In genomic region chr10:43631639-43632354, GRCm38 (mm10) we compare ENCODE assay signal across 26 mouse cellular contexts. TPM values are rescaled to one million over a fixed set of nuclear protein-coding genes. Genes with fewer than 3 reads are reported as not detected.
DNase-seq lines count a peak whose midpoint lies in the region; ATAC-seq and TF ChIP-seq lines count a peak whose summit lies in the region.
"Had no signal": no experiment of that assay in that cellular context is flagged by ENCODE, and none has a peak within 500 bp of the region (broad histone marks: within the 10 kb centered on the region; RNA-seq: fewer than 3 reads in every experiment).

No protein-coding gene starts in this region.

- DNase-seq in forebrain, embryonic 11.5 days (ENCODE audit: low spot score) = no peak
- DNase-seq in layer of hippocampus, adult 2 months (ENCODE audit: low spot score in 2 of 2) = no peak
- DNase-seq in layer of hippocampus, postnatal 10 days (ENCODE audit: low spot score in 2 of 2) = no peak
- no peak for DNase-seq in midbrain, postnatal 0 days (ENCODE audit: low spot score)
- DNase-seq in thymus, postnatal 36 days = no peak
- DNase-seq: adrenal gland, postnatal 25 days; cerebellum, adult 2 months; cerebellum, postnatal 36 days; gastrocnemius, postnatal 10 days; kidney, adult 18-20 months; kidney, postnatal 4 days; lung, adult 18-20 months; lung, postnatal 4 days; thymus, adult 2 months; thymus, postnatal 4 days had no signal

- H3K36me3 ChIP-seq in forebrain, embryonic 15.5 days = no peaks in the 10 kb centered on the region
- no peaks in the 10 kb centered on the region for H3K36me3 ChIP-seq in forebrain, embryonic 11.5 days (ENCODE audit: control insufficient read depth, insufficient read depth, low read length)
- peaks cover 13% of the 10 kb centered on the region for H3K36me3 ChIP-seq in liver, embryonic 15.5 days (replicated peaks)
- H3K36me3 ChIP-seq in midbrain, postnatal 0 days (ENCODE audit: insufficient read depth, low read length) = no peaks in the 10 kb centered on the region
- H3K36me3 ChIP-seq: limb, embryonic 12.5 days; midbrain, embryonic 12.5 days; neural tube, embryonic 13.5 days had no signal

- peak; percentile 69 for ATAC-seq in forebrain, embryonic 15.5 days (replicated peaks)
- no peak for ATAC-seq in forebrain, embryonic 11.5 days (replicated peaks; ENCODE audit: low FRiP score)
- 0 out of 2 replicates have a peak, but pooled peaks have one; percentile 23 for ATAC-seq in erythroid progenitor cell, adult 5-6 weeks (replicated peaks; ENCODE audit: low FRiP score, poor library complexity, severe bottlenecking)
- no peak for ATAC-seq in liver, embryonic 15.5 days (ENCODE audit: insufficient read depth)
- no peak for ATAC-seq in midbrain, postnatal 0 days (ENCODE audit: low FRiP score)
- ATAC-seq: lung, postnatal 0 days had no signal

- TF ChIP-seq CTCF in layer of hippocampus, adult 2 months (conservative IDR thresholded peaks at IDR 0.05) = no peak
- TF ChIP-seq CTCF in midbrain, postnatal 0 days (IDR thresholded peaks at IDR 0.05) = no peak

- peaks cover 12% of the 10 kb centered on the region; the same call in 1 of the 2 replicates for H3K4me1 ChIP-seq in forebrain, embryonic 15.5 days
- H3K4me1 ChIP-seq in forebrain, embryonic 11.5 days (replicated peaks; ENCODE audit: control insufficient read depth, insufficient read depth, low read length) = no peaks in the 10 kb centered on the region
- peaks cover 72% of the 10 kb centered on the region for H3K4me1 ChIP-seq in liver, embryonic 15.5 days (replicated peaks)
- H3K4me1 ChIP-seq in midbrain, postnatal 0 days (ENCODE audit: insufficient read depth, low read length) = no peaks in the 10 kb centered on the region
- H3K4me1 ChIP-seq: midbrain, embryonic 12.5 days had no signal

- H3K9me3 ChIP-seq in forebrain, embryonic 15.5 days = no peaks in the 10 kb centered on the region
- no peaks in the 10 kb centered on the region for H3K9me3 ChIP-seq in forebrain, embryonic 11.5 days (ENCODE audit: control insufficient read depth, low read length)
- no peaks in the 10 kb centered on the region; the same call in 1 of the 2 replicates for H3K9me3 ChIP-seq in liver, embryonic 15.5 days (replicated peaks)
- H3K9me3 ChIP-seq in midbrain, postnatal 0 days (ENCODE audit: low read length) = no peaks in the 10 kb centered on the region
- H3K9me3 ChIP-seq: midbrain, embryonic 12.5 days; neural tube, embryonic 13.5 days had no signal

- no peak overlapping the region for H3K9ac ChIP-seq in forebrain, embryonic 15.5 days (replicated peaks)
- H3K9ac ChIP-seq in forebrain, embryonic 11.5 days (ENCODE audit: low read length) = no peak overlapping the region
- H3K9ac ChIP-seq in liver, embryonic 15.5 days = peak overlapping the region; percentile 10; the same call in 1 of the 2 replicates
- no peak overlapping the region for H3K9ac ChIP-seq in midbrain, postnatal 0 days (replicated peaks; ENCODE audit: low read length, poor library complexity, severe bottlenecking)
- H3K9ac ChIP-seq: hindbrain, embryonic 14.5 days; limb, embryonic 12.5 days; midbrain, embryonic 12.5 days; neural tube, embryonic 13.5 days had no signal

- no peak overlapping the region for H3K4me3 ChIP-seq in forebrain, embryonic 15.5 days
- no peak overlapping the region for H3K4me3 ChIP-seq in forebrain, embryonic 11.5 days (ENCODE audit: low read depth, low read length)
- no peak overlapping the region for H3K4me3 ChIP-seq in layer of hippocampus, adult 2 months
- no peak overlapping the region for H3K4me3 ChIP-seq in liver, embryonic 15.5 days (replicated peaks)
- no peak overlapping the region for H3K4me3 ChIP-seq in midbrain, postnatal 0 days (ENCODE audit: low read depth, low read length)
- H3K4me3 ChIP-seq: limb, embryonic 12.5 days; megakaryocyte, embryonic 14.5 days; midbrain, embryonic 12.5 days; neural tube, embryonic 13.5 days had no signal

- WGBS in forebrain, embryonic 15.5 days = 39% methylated on average over 2 of the region's 2 CpGs
- 75% methylated on average over 2 of the region's 2 CpGs for WGBS in forebrain, embryonic 11.5 days
- WGBS in liver, embryonic 15.5 days (ENCODE audit: insufficient replicate concordance) = 69% methylated on average over 2 of the region's 2 CpGs
- WGBS in midbrain, postnatal 0 days = 55% methylated on average over 2 of the region's 2 CpGs

- H3K4me2 ChIP-seq in forebrain, embryonic 15.5 days (replicated peaks) = no peak overlapping the region
- no peak overlapping the region for H3K4me2 ChIP-seq in forebrain, embryonic 11.5 days (ENCODE audit: low read depth, low read length, severe bottlenecking)
- peak overlapping the region; percentile 51; the same call in 1 of the 2 replicates for H3K4me2 ChIP-seq in liver, embryonic 15.5 days
- no peak overlapping the region for H3K4me2 ChIP-seq in midbrain, postnatal 0 days (ENCODE audit: low read depth, low read length, poor library complexity, severe bottlenecking)
- H3K4me2 ChIP-seq: heart, embryonic 11.5 days; hindbrain, embryonic 14.5 days; limb, embryonic 12.5 days; midbrain, embryonic 12.5 days; neural tube, embryonic 13.5 days had no signal

- H3K27ac ChIP-seq in forebrain, embryonic 15.5 days (replicated peaks) = peak overlapping the region; percentile 79
- H3K27ac ChIP-seq in forebrain, embryonic 11.5 days (ENCODE audit: low read depth, low read length) = no peak overlapping the region
- peak overlapping the region; percentile 32; the same call in 1 of the 2 replicates for H3K27ac ChIP-seq in layer of hippocampus, adult 2 months
- peak overlapping the region; percentile 93 for H3K27ac ChIP-seq in liver, embryonic 15.5 days (replicated peaks)
- H3K27ac ChIP-seq in midbrain, postnatal 0 days (ENCODE audit: low read depth, low read length) = no peak overlapping the region
- H3K27ac ChIP-seq: hindbrain, embryonic 14.5 days; kidney, postnatal 0 days; limb, embryonic 12.5 days; midbrain, embryonic 12.5 days; neural tube, embryonic 13.5 days had no signal

- H3K27me3 ChIP-seq in forebrain, embryonic 15.5 days = no peaks in the 10 kb centered on the region
- no peaks in the 10 kb centered on the region for H3K27me3 ChIP-seq in forebrain, embryonic 11.5 days (ENCODE audit: control insufficient read depth, insufficient read depth, low read length)
- H3K27me3 ChIP-seq in liver, embryonic 15.5 days = no peaks in the 10 kb centered on the region
- no peaks in the 10 kb centered on the region for H3K27me3 ChIP-seq in midbrain, postnatal 0 days (ENCODE audit: insufficient read depth, low read length)
- H3K27me3 ChIP-seq: limb, embryonic 12.5 days; midbrain, embryonic 12.5 days; neural tube, embryonic 13.5 days had no signal

RNA-seq across cellular contexts. Expression of gene Cd24a, which starts 53.7 kb away (rescaled TPM):
- polyA plus RNA-seq in forebrain, embryonic 15.5 days (2015; fragmentation: Nextera tagmentation; extraction: Ambion mirVana) = 899 and 974 TPM in 2 replicates
- 342 and 364 TPM in 2 replicates for polyA plus RNA-seq in forebrain, embryonic 11.5 days (2014; fragmentation: Nextera tagmentation; extraction: Ambion mirVana)
- total RNA-seq in layer of hippocampus, adult 2 months (2021) = 10 to 100 TPM in 1 of 2 experiments, 1 to 10 TPM in 1; 7.3 to 10.2 TPM
- 100 to 1,000 TPM; 112 to 116 TPM for total RNA-seq in layer of hippocampus, postnatal 10 days (2021)
- total RNA-seq in erythroid progenitor cell, adult 5-6 weeks (2015; ENCODE audit: low replicate concordance) = 6,032 and 6,430 TPM in 2 replicates
- 6,106 and 7,183 TPM in 2 replicates for total RNA-seq in erythroid progenitor cell, adult 5-6 weeks (2017; ENCODE audit: low replicate concordance)
- 938 and 960 TPM in 2 replicates for polyA plus RNA-seq in liver, embryonic 15.5 days (2015; fragmentation: Nextera tagmentation; extraction: Ambion mirVana)
- 609 and 613 TPM in 2 replicates for total RNA-seq in midbrain, postnatal 0 days (2014; rRNA removed)
- polyA plus RNA-seq in midbrain, postnatal 0 days (2015; fragmentation: Nextera tagmentation; extraction: Ambion mirVana) = 326 TPM in 2 replicates

Comparison
In these comparisons a context has a peak if more than half of its experiments do, and no peak if none do; other contexts are left out.
1. ATAC-seq: peak in forebrain, embryonic 15.5 days (single experiment) and erythroid progenitor cell, adult 5-6 weeks (single experiment); none in forebrain, embryonic 11.5 days (single experiment), liver, embryonic 15.5 days (single experiment) and midbrain, postnatal 0 days (single experiment).
2. H3K27ac ChIP-seq: peak in forebrain, embryonic 15.5 days (single experiment), layer of hippocampus, adult 2 months (single experiment) and liver, embryonic 15.5 days (single experiment); none in forebrain, embryonic 11.5 days (single experiment) and midbrain, postnatal 0 days (single experiment).